Mouse (Mus musculus): ENCODE results near the gene B230217C12Rik. TPM values are rescaled to one million over a fixed set of nuclear protein-coding genes. Genes with fewer than 3 reads are reported as not detected.

The B230217C12Rik gene
- polyA plus RNA-seq, 1 experiment from 2014 or later: 17.4 TPM

- H3K4me1 ChIP-seq: peaks cover 38% of the 10 kb centered on the region
- ATAC-seq: no peak
- H3K36me3 ChIP-seq (ENCODE audit: poor library complexity, severe bottlenecking): peaks cover 74% of the 10 kb centered on the region
- no peak overlapping the region for H3K27ac ChIP-seq
- no peak overlapping the region for H3K4me2 ChIP-seq
- no peak overlapping the region for H3K9ac ChIP-seq
- no peak overlapping the region for H3K4me3 ChIP-seq
- no peaks in the 10 kb centered on the region for H3K9me3 ChIP-seq (replicated peaks)
- WGBS: 75% methylated on average over 4 of the region's 4 CpGs
- H3K27me3 ChIP-seq: no peaks in the 10 kb centered on the region
These were observed 19.7 kb upstream of the B230217C12Rik start for GRCm38 (mm10) chr11:97820840-97821239.

- no peak overlapping the region for H3K4me3 ChIP-seq
- H3K9me3 ChIP-seq (replicated peaks): no peaks in the 10 kb centered on the region
- H3K4me2 ChIP-seq: no peak overlapping the region
- ATAC-seq: no peak
- no peak overlapping the region for H3K27ac ChIP-seq
- WGBS: 88% methylated on average over 8 of the region's 8 CpGs
- no peak overlapping the region for H3K9ac ChIP-seq
- peaks cover 35% of the 10 kb centered on the region for H3K4me1 ChIP-seq
- H3K36me3 ChIP-seq (ENCODE audit: poor library complexity, severe bottlenecking): peaks cover 74% of the 10 kb centered on the region
- no peaks in the 10 kb centered on the region for H3K27me3 ChIP-seq
These were observed 19.0 kb upstream of the B230217C12Rik start for GRCm38 (mm10) chr11:97821401-97822064.

- WGBS: 83% methylated on average over 20 of the region's 20 CpGs
These were observed 17.6 kb upstream of the B230217C12Rik start for GRCm38 (mm10) chr11:97822840-97823603.

GRCm38 (mm10) chr11:97824168-97824567, 16.4 kb upstream of the B230217C12Rik start:
- 97% methylated on average over 11 of the region's 11 CpGs for WGBS
- no peak for ATAC-seq
- H3K4me3 ChIP-seq: no peak overlapping the region
- no peaks in the 10 kb centered on the region for H3K27me3 ChIP-seq
- H3K36me3 ChIP-seq (ENCODE audit: poor library complexity, severe bottlenecking): peaks cover 75% of the 10 kb centered on the region
- H3K9me3 ChIP-seq (replicated peaks): no peaks in the 10 kb centered on the region
- no peak overlapping the region for H3K9ac ChIP-seq
- no peak overlapping the region for H3K4me2 ChIP-seq
- no peak overlapping the region for H3K27ac ChIP-seq
- peaks cover 12% of the 10 kb centered on the region for H3K4me1 ChIP-seq

More at GRCm38 (mm10) chr11:97822840-97823603, 17.6 kb upstream of the B230217C12Rik start:
- no peak overlapping the region for H3K27ac ChIP-seq
- no peaks in the 10 kb centered on the region for H3K9me3 ChIP-seq (replicated peaks)
- H3K4me3 ChIP-seq: no peak overlapping the region
- H3K36me3 ChIP-seq (ENCODE audit: poor library complexity, severe bottlenecking): peaks cover 75% of the 10 kb centered on the region
- H3K9ac ChIP-seq: no peak overlapping the region
- H3K27me3 ChIP-seq: no peaks in the 10 kb centered on the region
- H3K4me1 ChIP-seq: peaks cover 23% of the 10 kb centered on the region
- ATAC-seq: no peak
- no peak overlapping the region for H3K4me2 ChIP-seq

GRCm38 (mm10) chr11:97824895-97825294, 15.7 kb upstream of the B230217C12Rik start:
- Histone ChIP-seq H3K9ac (no peak overlapping the region), H3K36me3 (ENCODE audit: poor library complexity, severe bottlenecking) (peaks cover 77% of the 10 kb centered on the region)
- WGBS: 70% methylated on average over 6 of the region's 6 CpGs

GRCm38 (mm10) chr11:97825295-97825694, 15.3 kb upstream of the B230217C12Rik start:
- no peak overlapping the region for H3K4me3 ChIP-seq

More at GRCm38 (mm10) chr11:97824895-97825294, 15.7 kb upstream of the B230217C12Rik start:
- Histone ChIP-seq H3K4me2 (no peak overlapping the region), H3K9me3 (replicated peaks) (no peaks in the 10 kb centered on the region), H3K4me3 (no peak overlapping the region), H3K27ac (no peak overlapping the region), H3K27me3 (no peaks in the 10 kb centered on the region), H3K4me1 (peaks cover 11% of the 10 kb centered on the region; the same call in 1 of the 2 replicates)
- no peak for ATAC-seq

GRCm38 (mm10) chr11:97825971-97826370, 14.6 kb upstream of the B230217C12Rik start:
- Histone ChIP-seq H3K27ac (no peak overlapping the region), H3K4me2 (no peak overlapping the region), H3K9ac (no peak overlapping the region), H3K4me1 (peaks cover 7% of the 10 kb centered on the region; the same call in 1 of the 2 replicates), H3K9me3 (replicated peaks) (no peaks in the 10 kb centered on the region), H3K4me3 (no peak overlapping the region), H3K36me3 (ENCODE audit: poor library complexity, severe bottlenecking) (peaks cover 71% of the 10 kb centered on the region), H3K27me3 (no peaks in the 10 kb centered on the region)
- ATAC-seq: no peak
- 82% methylated on average over 9 of the region's 9 CpGs for WGBS

More at GRCm38 (mm10) chr11:97825295-97825694, 15.3 kb upstream of the B230217C12Rik start:
- WGBS: 93% methylated on average over 10 of the region's 10 CpGs
- Histone ChIP-seq H3K4me2 (no peak overlapping the region), H3K36me3 (ENCODE audit: poor library complexity, severe bottlenecking) (peaks cover 77% of the 10 kb centered on the region), H3K4me1 (peaks cover 11% of the 10 kb centered on the region; the same call in 1 of the 2 replicates), H3K27ac (no peak overlapping the region), H3K9me3 (replicated peaks) (no peaks in the 10 kb centered on the region), H3K27me3 (no peaks in the 10 kb centered on the region), H3K9ac (no peak overlapping the region)
- no peak for ATAC-seq

GRCm38 (mm10) chr11:97826414-97826813, 14.2 kb upstream of the B230217C12Rik start:
- Histone ChIP-seq H3K4me3 (no peak overlapping the region), H3K36me3 (ENCODE audit: poor library complexity, severe bottlenecking) (peaks cover 67% of the 10 kb centered on the region), H3K27me3 (no peaks in the 10 kb centered on the region), H3K4me1 (peaks cover 7% of the 10 kb centered on the region; the same call in 1 of the 2 replicates), H3K4me2 (no peak overlapping the region), H3K9ac (0 out of 2 replicates have a peak overlapping the region, but pooled peaks have one; percentile 5), H3K9me3 (replicated peaks) (no peaks in the 10 kb centered on the region), H3K27ac (no peak overlapping the region)
- no peak for ATAC-seq
- 79% methylated on average over 7 of the region's 7 CpGs for WGBS

- 94% methylated on average over 6 of the region's 6 CpGs for WGBS
- H3K36me3 ChIP-seq (ENCODE audit: poor library complexity, severe bottlenecking): peaks cover 72% of the 10 kb centered on the region
- no peak for ATAC-seq
These were observed 12.9 kb upstream of the B230217C12Rik start for GRCm38 (mm10) chr11:97827654-97828053.

GRCm38 (mm10) chr11:97829365-97829764, 11.2 kb upstream of the B230217C12Rik start:
- Histone ChIP-seq H3K36me3 (ENCODE audit: poor library complexity, severe bottlenecking) (peaks cover 70% of the 10 kb centered on the region), H3K4me3 (no peak overlapping the region), H3K4me2 (no peak overlapping the region), H3K9me3 (replicated peaks) (no peaks in the 10 kb centered on the region), H3K27ac (no peak overlapping the region), H3K9ac (no peak overlapping the region), H3K4me1 (peaks cover 7% of the 10 kb centered on the region; the same call in 1 of the 2 replicates), H3K27me3 (no peaks in the 10 kb centered on the region)
- 95% methylated on average over 7 of the region's 7 CpGs for WGBS
- no peak for ATAC-seq

More at GRCm38 (mm10) chr11:97827654-97828053, 12.9 kb upstream of the B230217C12Rik start:
- Histone ChIP-seq H3K27ac (no peak overlapping the region), H3K4me1 (peaks cover 7% of the 10 kb centered on the region; the same call in 1 of the 2 replicates), H3K4me2 (no peak overlapping the region), H3K27me3 (no peaks in the 10 kb centered on the region), H3K9me3 (replicated peaks) (no peaks in the 10 kb centered on the region), H3K9ac (no peak overlapping the region), H3K4me3 (no peak overlapping the region)

- no peaks in the 10 kb centered on the region for H3K27me3 ChIP-seq
- peak overlapping the region; percentile 31; the same call in 1 of the 2 replicates for H3K27ac ChIP-seq
- ATAC-seq: no peak
- WGBS: 89% methylated on average over 12 of the region's 12 CpGs
- H3K4me1 ChIP-seq: 0 out of 2 replicates have a peak, but pooled peaks cover under 1% of the 10 kb centered on the region
- no peak overlapping the region for H3K4me2 ChIP-seq
- H3K36me3 ChIP-seq (ENCODE audit: poor library complexity, severe bottlenecking): peaks cover 70% of the 10 kb centered on the region
- H3K9me3 ChIP-seq (replicated peaks): no peaks in the 10 kb centered on the region
- H3K9ac ChIP-seq: no peak overlapping the region
- no peak overlapping the region for H3K4me3 ChIP-seq
These were observed 10.6 kb upstream of the B230217C12Rik start for GRCm38 (mm10) chr11:97829913-97830476.

- Histone ChIP-seq H3K9me3 (replicated peaks) (no peaks in the 10 kb centered on the region), H3K9ac (no peak overlapping the region), H3K27ac (no peak overlapping the region), H3K4me3 (no peak overlapping the region), H3K4me1 (no peaks in the 10 kb centered on the region), H3K36me3 (ENCODE audit: poor library complexity, severe bottlenecking) (peaks cover 70% of the 10 kb centered on the region), H3K27me3 (no peaks in the 10 kb centered on the region), H3K4me2 (no peak overlapping the region)
- WGBS: 85% methylated on average over 6 of the region's 6 CpGs
- ATAC-seq: no peak
These were observed 10.1 kb upstream of the B230217C12Rik start for GRCm38 (mm10) chr11:97830501-97830900.
